7 mouse cellular contexts compared by ENCODE assay signal in the genomic region with DNA sequence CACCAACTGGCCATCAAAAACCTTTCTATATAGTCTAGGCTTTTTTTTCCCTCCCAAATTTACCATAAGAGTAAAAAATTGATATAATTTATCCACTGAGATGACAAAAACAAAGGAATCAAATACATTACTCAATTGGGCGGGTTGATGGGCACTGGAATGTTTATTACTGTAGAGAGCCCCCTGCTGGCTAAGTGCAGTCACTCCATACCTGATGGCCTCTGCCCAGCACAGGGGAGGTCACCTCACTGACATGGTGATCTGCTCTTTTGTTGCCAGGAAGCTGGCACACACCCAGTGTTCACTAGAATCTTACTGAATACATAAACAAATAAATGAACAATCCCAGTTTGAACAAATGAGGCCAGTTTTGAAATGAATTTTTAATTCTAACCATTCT. TPM values are rescaled to one million over a fixed set of nuclear protein-coding genes. Genes with fewer than 3 reads are reported as not detected.
DNase-seq lines count a peak whose midpoint lies in the region; ATAC-seq and TF ChIP-seq lines count a peak whose summit lies in the region.

No protein-coding gene starts in this region.

- H3K4me2 ChIP-seq in midbrain, embryonic 11.5 days: no peak overlapping the region
- no peak overlapping the region for H3K4me2 ChIP-seq in midbrain, embryonic 16.5 days (ENCODE audit: low read length)
- no peak overlapping the region for H3K4me2 ChIP-seq in intestine, postnatal 0 days (replicated peaks; ENCODE audit: low read depth)

- 0 out of 2 replicates have a peak, but pooled peaks have one; percentile 50 for ATAC-seq in midbrain, embryonic 11.5 days (ENCODE audit: low FRiP score)
- no peak for ATAC-seq in midbrain, embryonic 16.5 days
- peak; percentile 46 for ATAC-seq in Patski
- ATAC-seq in intestine, postnatal 0 days: 0 out of 2 replicates have a peak, but pooled peaks have one; percentile 45

- H3K27me3 ChIP-seq in midbrain, embryonic 11.5 days (ENCODE audit: control insufficient read depth, insufficient read depth, low read length): no peaks in the 10 kb centered on the region
- H3K27me3 ChIP-seq in midbrain, embryonic 16.5 days (ENCODE audit: control insufficient read depth, insufficient read depth, low read depth, low read length): no peaks in the 10 kb centered on the region
- H3K27me3 ChIP-seq in Patski: no peaks in the 10 kb centered on the region
- H3K27me3 ChIP-seq in intestine, postnatal 0 days (replicated peaks; ENCODE audit: control insufficient read depth, insufficient read depth, low read length): no peaks in the 10 kb centered on the region

- no peak overlapping the region for H3K4me3 ChIP-seq in midbrain, embryonic 11.5 days (ENCODE audit: low read depth, low read length)
- no peak overlapping the region for H3K4me3 ChIP-seq in midbrain, embryonic 16.5 days (ENCODE audit: low read depth, low read length)
- H3K4me3 ChIP-seq in intestine, postnatal 0 days (ENCODE audit: low read depth, low read length): no peak overlapping the region

- CTCF ChIA-PET in Patski (lab: Charles Lee): no interaction called here

- no peaks in the 10 kb centered on the region for H3K9me3 ChIP-seq in midbrain, embryonic 11.5 days (ENCODE audit: control insufficient read depth, low read length)
- H3K9me3 ChIP-seq in midbrain, embryonic 16.5 days (replicated peaks; ENCODE audit: control insufficient read depth, low read length, poor library complexity, severe bottlenecking): no peaks in the 10 kb centered on the region
- no peaks in the 10 kb centered on the region for H3K9me3 ChIP-seq in intestine, postnatal 0 days (ENCODE audit: control insufficient read depth)

- no peaks in the 10 kb centered on the region for H3K36me3 ChIP-seq in midbrain, embryonic 11.5 days (ENCODE audit: control insufficient read depth, insufficient read depth, low read length)
- no peaks in the 10 kb centered on the region for H3K36me3 ChIP-seq in midbrain, embryonic 16.5 days (ENCODE audit: control insufficient read depth, insufficient read depth, low read length)
- H3K36me3 ChIP-seq in intestine, postnatal 0 days (ENCODE audit: control insufficient read depth, insufficient read depth): peaks cover 5% of the 10 kb centered on the region; the same call in 1 of the 2 replicates

- POLR2A ChIA-PET in Patski (lab: Charles Lee): interaction anchor here (1.8 kb wide), 1 partner anchor 114 kb away, joined by 5 read pairs; the partner anchor contains the start of gene Cir1

- no peaks in the 10 kb centered on the region for H3K4me1 ChIP-seq in midbrain, embryonic 11.5 days (ENCODE audit: control insufficient read depth, insufficient read depth, low read length)
- 0 out of 2 replicates have a peak, but pooled peaks cover 2% of the 10 kb centered on the region for H3K4me1 ChIP-seq in midbrain, embryonic 16.5 days (ENCODE audit: control insufficient read depth, insufficient read depth, low read length)
- no peaks in the 10 kb centered on the region for H3K4me1 ChIP-seq in intestine, postnatal 0 days (replicated peaks; ENCODE audit: control insufficient read depth, insufficient read depth, low read length)

- H3K27ac ChIP-seq in midbrain, embryonic 11.5 days (ENCODE audit: low read depth, low read length): no peak overlapping the region
- no peak overlapping the region for H3K27ac ChIP-seq in midbrain, embryonic 16.5 days (ENCODE audit: low read length)
- H3K27ac ChIP-seq in intestine, postnatal 0 days (ENCODE audit: low read depth, low read length): no peak overlapping the region

- 25% methylated on average over 1 of the region's 1 CpGs for WGBS in midbrain, embryonic 11.5 days
- WGBS in midbrain, embryonic 16.5 days: 36% methylated on average over 1 of the region's 1 CpGs
- 21% methylated on average over 1 of the region's 1 CpGs for WGBS in intestine, postnatal 0 days

- no peak overlapping the region for H3K9ac ChIP-seq in midbrain, embryonic 11.5 days (ENCODE audit: low read length)
- no peak overlapping the region for H3K9ac ChIP-seq in midbrain, embryonic 16.5 days (ENCODE audit: low read depth, low read length)
- H3K9ac ChIP-seq in intestine, postnatal 0 days (ENCODE audit: low read depth, low read length): no peak overlapping the region

- peak; percentile 83 for TF ChIP-seq CTCF in Patski (IDR thresholded peaks at IDR 0.05)
- peak; percentile 73 for TF ChIP-seq CTCF in intestine, postnatal 0 days (IDR thresholded peaks at IDR 0.05; ENCODE audit: low read depth)

- DNase-seq in midbrain, embryonic 11.5 days (ENCODE audit: low spot score, missing footprints): no peak
- DNase-seq in Patski (ENCODE audit: low read depth, low spot score): no peak
- DNase-seq in cerebellum, postnatal 14 days: peak; percentile 55 to 67
- peak; percentile 42 to 66 for DNase-seq in lung, postnatal 4 days
- no peak for DNase-seq in frontal cortex, postnatal 36 days (ENCODE audit: low spot score in 2 of 2)

- in situ Hi-C loops in Patski (cut with MboI; ENCODE audit: low pct_unique_long_range_greater_than_20kb): no loop called here

RNA-seq across cellular contexts. Expression of gene Gpr155, which starts 40.9 kb away (rescaled TPM):
- polyA plus RNA-seq in midbrain, embryonic 11.5 days (2014; fragmentation: Nextera tagmentation; extraction: Ambion mirVana): 3.0 and 4.3 TPM in 2 replicates
- polyA plus RNA-seq in midbrain, embryonic 16.5 days (2015; fragmentation: Nextera tagmentation; extraction: Ambion mirVana): 13.7 and 15.0 TPM in 2 replicates
- 1.6 TPM for polyA plus RNA-seq in Patski (2021)
- polyA plus RNA-seq in intestine, postnatal 0 days (2015; fragmentation: Nextera tagmentation; extraction: Ambion mirVana): 18.1 and 22.6 TPM in 2 replicates

Comparison
In these comparisons a context has a peak if more than half of its experiments do, and no peak if none do; other contexts are left out.
1. DNase-seq: peak in cerebellum, postnatal 14 days (2 of 2) and lung, postnatal 4 days (2 of 2); none in midbrain, embryonic 11.5 days (single experiment), Patski (single experiment) and frontal cortex, postnatal 36 days (0 of 2).